Mouse (Mus musculus) 3134 (cell line): ENCODE measurements at regions not wholly inside any gene's neighbourhood (a gene's known extent, or its start where the extent isn't known, plus 50 kb on each side); places are given as distances from the start of the nearest gene placed in this dataset.

Experiments
- DNase-seq: peaks from one replicate; pipeline ENCODE4 v3.0.0-alpha.2; 2011; ENCODE audit warnings: low spot score; ENCODE audit not compliant: insufficient read length; ENCODE audit errors: extremely low read depth

DNA sequence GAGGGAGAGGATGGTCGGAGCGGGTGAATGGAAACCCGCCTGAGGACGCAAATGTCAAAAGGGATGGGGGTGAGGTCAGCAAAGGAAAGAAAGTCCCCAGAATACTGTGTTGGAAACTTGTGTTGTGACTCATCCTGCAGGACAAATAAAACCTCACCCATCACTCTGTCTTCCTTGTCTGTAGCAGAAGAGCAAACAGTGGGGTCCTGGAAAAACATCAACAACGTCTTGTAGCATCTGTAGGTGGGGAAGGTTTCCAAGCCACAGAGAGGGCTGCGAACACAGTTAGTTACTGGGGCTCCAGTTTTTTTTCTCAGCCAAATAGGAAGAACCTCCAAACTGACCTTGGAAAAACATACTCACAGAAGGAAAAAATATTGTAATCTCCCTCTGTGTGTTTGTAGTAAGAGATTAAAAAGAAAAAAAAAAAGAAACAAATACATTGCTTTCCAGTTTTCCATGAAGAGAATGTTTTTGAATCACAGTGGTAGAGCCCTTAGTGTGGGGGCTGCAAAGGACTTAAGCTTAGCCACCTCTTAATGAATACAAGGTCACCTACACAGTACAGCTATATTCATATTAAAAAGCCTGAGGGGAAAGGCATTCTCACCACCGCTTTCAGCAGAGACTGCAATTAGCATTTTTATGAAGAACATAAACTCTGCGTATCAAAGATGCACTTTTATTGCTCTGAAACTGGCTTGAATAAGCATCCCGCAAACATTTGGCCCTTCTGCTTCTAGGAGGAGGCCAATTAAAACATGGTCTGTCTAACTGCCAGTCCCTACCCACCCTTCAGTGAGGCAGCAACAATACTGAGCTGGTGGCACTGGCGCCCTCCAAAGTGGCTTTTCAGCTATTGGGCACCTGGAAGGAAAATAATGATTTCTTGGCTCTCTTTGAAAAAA, 198.6 kb upstream of the Tprg start:
- no peak for DNase-seq

DNA sequence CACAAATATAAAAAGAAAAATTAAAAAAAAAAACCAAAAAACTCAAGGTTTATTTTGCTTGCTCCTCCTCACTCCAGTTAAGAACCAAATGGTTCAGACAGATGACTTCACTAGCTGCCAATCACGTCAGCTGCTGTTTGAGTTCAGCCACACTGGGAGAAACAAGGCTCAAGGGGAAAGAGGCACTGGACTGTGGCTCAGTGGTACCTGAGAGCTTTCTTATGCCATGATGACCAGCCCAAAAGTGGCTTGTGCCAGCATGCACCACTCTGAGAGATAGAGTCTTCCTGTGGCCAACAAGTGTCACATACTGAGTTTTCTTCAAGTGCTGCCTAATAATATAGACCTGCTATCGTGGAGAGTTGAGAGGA, 198.0 kb upstream of the Tprg start:
- DNase-seq: no peak

DNA sequence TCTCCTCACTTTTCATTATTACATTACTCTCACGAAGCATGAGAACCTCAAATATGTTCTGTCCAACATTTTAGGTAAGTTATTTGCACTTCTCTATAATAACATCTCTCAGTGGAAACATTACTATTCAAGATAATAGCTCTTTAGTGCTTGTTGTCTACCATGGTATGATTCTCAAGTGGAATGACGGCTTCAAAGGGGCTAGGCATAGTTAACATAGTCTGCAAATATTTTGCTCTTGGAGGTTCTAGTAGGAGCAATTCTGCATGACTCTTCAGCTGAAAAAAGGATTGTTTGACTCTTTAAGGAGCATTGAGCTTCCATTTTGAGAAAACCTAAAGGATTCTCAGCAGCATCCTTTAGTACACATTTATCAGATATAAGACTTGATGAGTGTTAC, 182.5 kb upstream of the Tprg start:
- DNase-seq: no peak

DNA sequence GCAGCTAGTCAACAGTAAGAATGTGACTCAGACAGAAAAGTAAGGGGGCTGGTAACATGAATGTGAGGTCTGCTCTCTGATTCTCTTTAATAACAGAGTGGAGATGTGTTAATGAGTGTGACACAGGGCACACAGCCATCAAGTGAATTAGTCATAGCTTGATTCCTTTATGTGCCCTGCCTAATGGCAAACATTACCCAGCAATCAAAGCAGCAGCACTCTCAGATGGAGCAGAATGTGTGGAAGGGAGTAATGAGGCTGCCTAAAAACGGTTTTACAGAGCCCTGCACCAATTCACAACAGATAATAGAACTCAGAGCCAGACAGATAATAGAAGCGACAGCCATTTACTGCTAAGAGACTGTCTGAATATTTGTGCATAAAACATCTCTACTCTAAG, 182.0 kb upstream of the Tprg start:
- DNase-seq: no peak

DNA sequence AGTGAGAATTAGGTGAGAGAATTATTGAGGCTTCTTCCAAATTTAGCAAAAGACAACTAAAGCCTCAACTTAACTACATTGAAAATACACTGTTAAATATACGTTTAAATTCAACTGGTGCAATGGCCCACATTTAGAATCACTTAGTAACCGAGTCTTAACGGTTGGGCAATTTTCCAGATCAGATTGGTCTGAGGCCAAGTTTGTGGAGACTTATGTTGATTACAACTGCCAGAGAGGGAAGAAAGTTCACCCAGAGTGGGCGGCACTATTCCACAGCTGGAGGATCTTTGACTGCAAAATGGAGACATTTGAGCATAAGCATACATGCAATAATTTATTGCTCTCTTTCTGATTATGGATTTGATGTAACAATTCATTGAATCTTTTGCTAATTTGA, 146.5 kb upstream of the Tprg start:
- DNase-seq: no peak

DNA sequence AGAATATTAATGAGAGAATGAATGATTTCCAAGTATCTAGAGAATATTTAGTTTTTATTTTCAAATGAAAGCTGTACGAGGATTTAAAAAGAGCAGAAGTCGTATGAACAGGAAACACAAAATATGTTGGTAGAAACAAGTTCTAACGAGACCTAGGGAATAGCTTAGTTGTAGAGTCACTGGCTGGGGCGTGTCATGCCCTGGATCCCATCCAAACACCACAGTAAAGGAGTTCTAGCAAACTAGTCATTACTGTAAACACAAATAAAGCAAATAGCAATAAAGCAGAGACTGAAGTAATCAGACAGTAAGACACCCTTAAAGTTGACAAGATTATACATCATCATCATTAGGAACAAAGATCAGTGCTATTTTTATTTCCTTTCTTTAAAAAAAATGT, 139.1 kb upstream of the Tprg start:
- no peak for DNase-seq

DNA sequence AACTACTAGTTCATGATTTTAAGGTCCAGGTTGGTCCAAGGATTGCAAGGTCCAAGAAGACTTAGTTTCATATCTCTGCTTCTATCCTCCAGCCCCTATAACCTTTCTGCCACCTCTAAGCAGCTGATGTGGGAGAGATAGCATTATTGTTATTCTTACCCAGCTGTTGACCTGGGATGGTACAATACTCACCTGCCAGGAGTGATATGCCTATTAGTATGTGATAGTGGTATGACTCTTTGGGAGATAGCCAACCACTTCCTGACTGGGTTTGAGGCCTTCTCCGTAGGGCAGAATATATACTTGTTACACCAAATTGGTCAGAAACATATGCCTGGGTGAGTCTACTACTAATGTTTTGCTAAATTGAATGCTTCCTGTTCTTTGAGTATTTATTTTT, 137.4 kb upstream of the Tprg start:
- DNase-seq: no peak

DNA sequence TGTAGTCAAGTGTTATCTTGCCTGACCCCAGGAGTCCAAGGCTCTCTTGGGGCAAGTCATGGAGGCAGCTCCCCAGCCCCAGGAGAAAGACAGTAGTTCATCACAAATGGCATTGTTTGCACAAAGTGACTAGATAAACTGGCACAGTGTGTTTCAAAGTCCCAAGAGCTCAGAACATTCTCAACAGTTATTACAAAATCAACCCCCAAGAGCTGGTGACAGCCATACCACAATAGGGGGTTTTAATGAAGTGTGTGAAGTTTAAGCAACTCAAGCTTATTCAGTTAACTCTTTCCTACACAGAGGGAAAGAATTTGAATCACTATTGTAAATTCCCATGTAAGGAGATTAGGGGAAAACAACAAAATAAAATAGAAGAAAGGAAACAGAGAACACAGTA, 109.7 kb upstream of the Tprg start:
- no peak for DNase-seq

DNA sequence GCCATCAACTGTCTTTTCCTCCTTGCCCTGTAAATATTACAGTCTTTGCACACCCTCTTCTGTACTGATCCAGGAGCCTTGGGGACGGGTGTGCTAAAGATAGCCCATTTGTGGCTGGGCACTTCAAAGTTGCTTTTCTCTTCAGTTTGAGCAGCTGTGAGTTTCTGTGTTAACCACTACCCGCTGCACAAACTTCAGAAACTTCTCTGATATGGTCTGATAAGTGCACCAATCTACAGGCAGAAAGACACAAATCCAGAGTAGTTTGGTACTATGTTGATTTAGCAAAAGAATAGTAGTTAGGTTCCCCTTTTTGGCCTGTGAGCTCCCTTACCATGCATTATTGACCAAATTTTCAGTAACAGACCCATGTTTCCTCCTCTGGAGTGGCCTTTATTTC, 108.6 kb upstream of the Tprg start:
- DNase-seq: no peak

DNA sequence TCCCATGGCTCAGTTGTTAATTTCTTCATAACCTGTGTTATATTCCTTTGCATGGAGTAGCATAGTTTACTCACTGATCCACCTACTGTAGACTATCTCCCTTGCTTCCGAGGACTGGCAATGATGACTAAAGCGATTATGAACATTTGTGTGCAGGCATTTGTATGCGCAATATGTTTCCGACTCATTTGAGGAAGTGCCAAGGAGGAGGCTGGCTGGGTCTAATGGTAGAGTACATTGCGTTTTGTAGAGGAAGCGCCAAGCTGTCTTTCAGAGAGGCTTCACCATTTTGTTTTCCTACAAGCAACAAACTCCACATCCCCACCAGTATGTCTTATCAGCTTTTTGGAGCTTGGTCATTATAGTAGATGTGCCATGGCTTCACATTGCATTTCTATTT, 104.7 kb upstream of the Tprg start:
- no peak for DNase-seq

DNA sequence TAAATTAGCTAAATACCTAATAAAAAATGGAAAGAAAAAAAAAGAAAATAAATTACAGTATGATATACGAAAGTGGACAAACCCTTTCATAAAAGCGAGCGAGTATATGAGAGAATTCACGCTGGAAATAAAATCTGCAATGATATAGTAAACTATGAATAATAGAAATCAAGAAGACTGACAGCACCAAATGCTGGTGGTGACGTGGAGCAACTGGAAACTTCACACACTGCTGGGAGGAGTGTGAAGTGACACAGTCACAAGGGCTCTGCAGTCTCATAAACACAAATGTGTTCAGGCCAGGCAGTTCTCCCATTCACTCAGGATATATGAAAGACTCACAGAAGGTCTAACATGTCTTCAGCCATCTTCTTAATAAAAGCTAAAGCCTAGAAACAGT, 89.5 kb upstream of the Tprg start:
- no peak for DNase-seq

DNA sequence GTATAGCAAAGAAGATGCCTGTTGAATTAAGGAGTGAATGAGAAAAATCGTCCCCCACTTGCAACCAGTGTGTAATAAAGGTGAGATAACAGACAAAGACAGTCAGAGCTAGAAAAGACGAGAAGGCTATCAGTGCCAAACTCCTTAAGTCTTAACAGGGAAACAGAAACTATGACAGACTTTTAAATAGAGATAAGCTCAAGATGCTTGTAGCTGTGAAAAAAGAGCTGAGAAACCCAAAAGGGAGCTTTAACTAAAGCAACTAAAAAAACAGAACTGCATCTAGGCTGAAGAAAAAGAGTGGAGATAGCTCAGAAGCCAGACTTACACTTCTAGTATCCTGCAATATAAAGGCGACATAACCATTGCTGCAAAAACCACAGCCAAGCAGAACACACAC, 87.8 kb upstream of the Tprg start:
- no peak for DNase-seq

DNA sequence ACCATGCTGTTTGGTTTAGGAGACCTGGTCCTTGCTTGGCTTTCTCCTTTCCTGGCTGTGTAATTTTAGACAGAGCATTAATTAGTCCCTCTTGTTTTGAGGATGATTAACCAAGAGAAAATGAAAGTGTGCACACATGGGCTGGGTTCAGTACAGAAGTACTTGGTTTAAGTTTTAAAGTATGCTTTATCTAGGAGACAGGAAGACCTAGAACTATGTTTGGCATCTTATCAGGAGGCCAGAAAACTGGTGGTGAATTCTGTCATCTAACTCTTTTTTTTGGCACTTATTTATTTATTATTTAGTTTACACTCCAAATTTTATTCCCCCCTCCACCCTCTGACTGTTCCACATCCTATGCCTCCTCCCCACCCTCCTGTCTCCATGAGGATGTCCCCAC, 86.6 kb upstream of the Tprg start:
- no peak for DNase-seq

DNA sequence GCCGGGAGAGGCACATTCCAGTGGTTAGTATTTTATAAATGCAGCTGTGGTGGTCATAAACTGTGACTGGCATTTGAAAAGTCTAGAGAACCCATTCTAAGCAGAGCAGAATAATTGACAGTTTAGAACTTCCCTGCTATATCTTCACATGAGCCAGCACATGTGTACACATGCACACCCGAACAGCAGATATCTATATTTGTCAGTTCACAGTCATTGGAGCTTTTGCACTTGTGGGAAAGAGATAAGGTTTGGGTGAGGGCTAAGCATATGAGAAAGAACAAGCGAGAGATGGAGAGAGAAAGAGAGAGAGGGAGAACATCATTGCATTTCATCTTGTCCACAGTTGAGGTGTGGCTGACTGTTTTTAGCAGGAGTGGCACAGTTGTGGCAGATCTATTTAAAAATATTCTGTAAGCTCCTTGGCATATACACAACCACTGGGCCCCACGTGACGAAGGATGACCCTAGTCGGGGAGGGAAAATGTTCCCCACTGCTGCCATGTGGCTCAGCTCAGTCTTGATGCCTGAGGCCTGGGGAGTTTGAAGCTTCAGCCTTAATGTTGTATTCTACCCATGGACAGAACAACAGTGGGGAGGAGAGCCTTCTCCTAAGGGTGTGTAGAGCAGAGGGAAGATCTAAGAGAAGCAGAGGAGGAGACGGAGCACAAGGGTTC, 85.4 kb upstream of the Tprg start:
- DNase-seq: no peak

DNA sequence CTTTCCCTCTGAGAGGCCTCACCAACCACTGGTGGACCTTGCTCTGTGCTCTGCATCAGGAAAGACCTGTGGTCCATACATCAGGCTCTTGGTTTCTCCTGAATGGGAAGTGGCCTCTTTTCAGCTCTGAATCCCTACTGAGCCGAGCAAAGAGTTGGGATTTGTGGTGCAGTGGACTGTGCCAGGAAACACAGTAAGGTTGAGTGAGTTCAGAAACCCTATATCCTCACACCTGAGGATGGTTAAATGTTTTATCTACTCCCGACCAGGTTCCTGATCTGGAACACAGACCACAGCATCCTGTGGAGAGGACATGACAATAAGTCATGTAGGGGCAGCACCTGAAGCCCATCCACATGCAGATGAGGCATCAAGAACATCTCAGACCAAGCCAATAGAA, 73.4 kb upstream of the Tprg start:
- DNase-seq: no peak

DNA sequence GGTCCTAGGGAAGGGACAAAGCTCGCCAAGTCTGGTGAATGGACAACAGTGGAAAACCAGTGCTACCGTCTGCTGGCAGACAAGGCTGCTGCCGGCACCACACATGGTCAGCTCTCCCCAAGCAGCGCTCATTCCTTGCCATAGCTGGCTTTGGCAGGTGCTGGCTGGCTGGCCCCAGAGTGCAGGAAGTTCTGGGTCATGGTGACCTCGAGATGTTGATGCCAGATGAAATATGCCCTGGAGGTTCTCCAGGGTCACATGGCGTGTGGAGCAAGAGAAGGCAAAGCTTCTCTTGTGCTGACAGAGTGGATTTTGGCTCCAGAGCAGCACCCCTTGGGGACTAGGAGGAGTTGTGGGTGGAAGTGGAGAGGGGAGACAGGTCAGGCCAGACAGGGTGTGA, 66.1 kb upstream of the Tprg start:
- DNase-seq: peak; percentile 10

DNA sequence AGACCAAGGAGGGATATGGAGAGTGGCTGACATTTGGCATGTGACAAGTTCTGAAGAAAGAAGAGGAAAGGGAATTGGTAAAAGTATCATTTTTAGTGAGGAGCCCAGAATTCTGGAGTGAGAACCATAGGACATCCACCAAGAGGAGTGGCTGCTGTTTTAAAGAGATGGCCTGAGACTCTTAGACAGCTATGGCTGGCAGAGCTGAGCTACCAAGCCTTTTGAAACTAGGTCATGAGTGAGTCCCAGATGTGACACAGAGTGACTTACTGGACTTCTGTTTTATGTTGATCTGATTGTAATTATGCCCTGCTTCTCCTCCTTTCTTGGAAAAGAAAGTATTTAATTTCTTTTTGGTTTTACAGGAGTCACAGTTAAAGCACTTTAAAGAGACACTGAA, 61.8 kb upstream of the Tprg start:
- DNase-seq: no peak
